Mouse (Mus musculus): ENCODE measurements around the gene Cwf19l1. TPM values are rescaled to one million over a fixed set of nuclear protein-coding genes. Genes with fewer than 3 reads are reported as not detected.

Cwf19l1 gene
- 40.4 and 40.7 TPM in 2 replicates for polyA plus RNA-seq (2014; fragmentation: Nextera tagmentation; extraction: Ambion mirVana)

GRCm38 (mm10) chr19:44135072-44135959, at the start of gene Cwf19l1:
TSS of gene Cwf19l1 (minus strand) at chr19:44135876.
- DNase-seq (ENCODE audit: low spot score) (peak; percentile 95), ATAC-seq (ENCODE audit: insufficient number of reproducible peaks, low FRiP score, low TSS enrichment, low read depth) (peak; percentile 68)
- Histone ChIP-seq H3K27me3 (ENCODE audit: control insufficient read depth, insufficient read depth, low read length) (no peaks in the 10 kb centered on the region), H3K4me1 (ENCODE audit: control insufficient read depth, insufficient read depth, low read length) (0 out of 2 replicates have a peak, but pooled peaks cover 2% of the 10 kb centered on the region), H3K9me3 (ENCODE audit: control insufficient read depth, low read length) (no peaks in the 10 kb centered on the region), H3K4me3 (ENCODE audit: low read depth, low read length) (peak within 1 kb of the TSS; percentile 64), H3K9ac (ENCODE audit: low read length) (peak within 1 kb of the TSS; percentile 78), H3K36me3 (ENCODE audit: control insufficient read depth, insufficient read depth, low read length) (0 out of 2 replicates have a peak, but pooled peaks cover 2% of the 10 kb centered on the region), H3K27ac (replicated peaks; ENCODE audit: low read depth, low read length) (peak within 1 kb of the TSS; percentile 93), H3K4me2 (ENCODE audit: low read depth, severe bottlenecking) (peak within 1 kb of the TSS; percentile 64)
- WGBS: under 1% methylated on average over 45 of the region's 45 CpGs

GRCm38 (mm10) chr19:44183968-44184367, 48.3 kb upstream of the Cwf19l1 start:
- Histone ChIP-seq H3K27ac (replicated peaks; ENCODE audit: low read depth, low read length) (no peak overlapping the region), H3K4me1 (ENCODE audit: control insufficient read depth, insufficient read depth, low read length) (no peaks in the 10 kb centered on the region), H3K36me3 (ENCODE audit: control insufficient read depth, insufficient read depth, low read length) (no peaks in the 10 kb centered on the region), H3K9me3 (ENCODE audit: control insufficient read depth, low read length) (no peaks in the 10 kb centered on the region), H3K4me2 (ENCODE audit: low read depth, severe bottlenecking) (no peak overlapping the region), H3K4me3 (ENCODE audit: low read depth, low read length) (no peak overlapping the region), H3K9ac (ENCODE audit: low read length) (no peak overlapping the region), H3K27me3 (ENCODE audit: control insufficient read depth, insufficient read depth, low read length) (no peaks in the 10 kb centered on the region)
- WGBS: 68% methylated on average over 3 of the region's 3 CpGs
- ATAC-seq (ENCODE audit: insufficient number of reproducible peaks, low FRiP score, low TSS enrichment, low read depth) (no peak), DNase-seq (ENCODE audit: low spot score) (no peak)

- DNase-seq (ENCODE audit: low spot score) (no peak), ATAC-seq (ENCODE audit: insufficient number of reproducible peaks, low FRiP score, low TSS enrichment, low read depth) (no peak)
- no peak overlapping the region for H3K4me2 ChIP-seq (ENCODE audit: low read depth, severe bottlenecking)
- no peaks in the 10 kb centered on the region for H3K4me1 ChIP-seq (ENCODE audit: control insufficient read depth, insufficient read depth, low read length)
- no peaks in the 10 kb centered on the region for H3K9me3 ChIP-seq (ENCODE audit: control insufficient read depth, low read length)
- H3K4me3 ChIP-seq (ENCODE audit: low read depth, low read length): no peak overlapping the region
- 75% methylated on average over 1 of the region's 1 CpGs for WGBS
- H3K36me3 ChIP-seq (ENCODE audit: control insufficient read depth, insufficient read depth, low read length): no peaks in the 10 kb centered on the region
- no peak overlapping the region for H3K27ac ChIP-seq (replicated peaks; ENCODE audit: low read depth, low read length)
- H3K9ac ChIP-seq (ENCODE audit: low read length): no peak overlapping the region
- H3K27me3 ChIP-seq (ENCODE audit: control insufficient read depth, insufficient read depth, low read length): no peaks in the 10 kb centered on the region
Measured at GRCm38 (mm10) chr19:44180502-44180901, 44.8 kb upstream of the Cwf19l1 start.

GRCm38 (mm10) chr19:44176741-44177140, 41.1 kb upstream of the Cwf19l1 start:
- Histone ChIP-seq H3K27me3 (ENCODE audit: control insufficient read depth, insufficient read depth, low read length) (no peaks in the 10 kb centered on the region), H3K9ac (ENCODE audit: low read length) (no peak overlapping the region), H3K9me3 (ENCODE audit: control insufficient read depth, low read length) (no peaks in the 10 kb centered on the region), H3K4me2 (ENCODE audit: low read depth, severe bottlenecking) (no peak overlapping the region), H3K4me1 (ENCODE audit: control insufficient read depth, insufficient read depth, low read length) (no peaks in the 10 kb centered on the region), H3K27ac (replicated peaks; ENCODE audit: low read depth, low read length) (no peak overlapping the region), H3K4me3 (ENCODE audit: low read depth, low read length) (no peak overlapping the region), H3K36me3 (ENCODE audit: control insufficient read depth, insufficient read depth, low read length) (no peaks in the 10 kb centered on the region)
- ATAC-seq (ENCODE audit: insufficient number of reproducible peaks, low FRiP score, low TSS enrichment, low read depth): no peak
- no peak for DNase-seq (ENCODE audit: low spot score)
- 92% methylated on average over 3 of the region's 3 CpGs for WGBS

GRCm38 (mm10) chr19:44174835-44175234, 39.2 kb upstream of the Cwf19l1 start:
- Histone ChIP-seq H3K27me3 (ENCODE audit: control insufficient read depth, insufficient read depth, low read length) (no peaks in the 10 kb centered on the region), H3K9me3 (ENCODE audit: control insufficient read depth, low read length) (no peaks in the 10 kb centered on the region), H3K4me2 (ENCODE audit: low read depth, severe bottlenecking) (no peak overlapping the region), H3K4me3 (ENCODE audit: low read depth, low read length) (no peak overlapping the region), H3K27ac (replicated peaks; ENCODE audit: low read depth, low read length) (no peak overlapping the region), H3K9ac (ENCODE audit: low read length) (no peak overlapping the region), H3K4me1 (ENCODE audit: control insufficient read depth, insufficient read depth, low read length) (no peaks in the 10 kb centered on the region), H3K36me3 (ENCODE audit: control insufficient read depth, insufficient read depth, low read length) (no peaks in the 10 kb centered on the region)
- no peak for DNase-seq (ENCODE audit: low spot score)
- 67% methylated on average over 8 of the region's 8 CpGs for WGBS
- ATAC-seq (ENCODE audit: insufficient number of reproducible peaks, low FRiP score, low TSS enrichment, low read depth): no peak

GRCm38 (mm10) chr19:44161515-44161914, 25.8 kb upstream of the Cwf19l1 start:
- no peak for ATAC-seq (ENCODE audit: insufficient number of reproducible peaks, low FRiP score, low TSS enrichment, low read depth)
- WGBS: 17% methylated on average over 3 of the region's 3 CpGs
- no peak overlapping the region for H3K4me3 ChIP-seq (ENCODE audit: low read depth, low read length)
- H3K9ac ChIP-seq (ENCODE audit: low read length): no peak overlapping the region
- H3K27me3 ChIP-seq (ENCODE audit: control insufficient read depth, insufficient read depth, low read length): no peaks in the 10 kb centered on the region
- H3K36me3 ChIP-seq (ENCODE audit: control insufficient read depth, insufficient read depth, low read length): no peaks in the 10 kb centered on the region
- H3K27ac ChIP-seq (replicated peaks; ENCODE audit: low read depth, low read length): no peak overlapping the region
- no peaks in the 10 kb centered on the region for H3K4me1 ChIP-seq (ENCODE audit: control insufficient read depth, insufficient read depth, low read length)
- DNase-seq (ENCODE audit: low spot score): no peak
- no peaks in the 10 kb centered on the region for H3K9me3 ChIP-seq (ENCODE audit: control insufficient read depth, low read length)
- no peak overlapping the region for H3K4me2 ChIP-seq (ENCODE audit: low read depth, severe bottlenecking)

- DNase-seq (ENCODE audit: low spot score) (no peak), ATAC-seq (ENCODE audit: insufficient number of reproducible peaks, low FRiP score, low TSS enrichment, low read depth) (no peak)
- 87% methylated on average over 3 of the region's 3 CpGs for WGBS
- H3K4me1 ChIP-seq (ENCODE audit: control insufficient read depth, insufficient read depth, low read length): no peaks in the 10 kb centered on the region
- H3K4me2 ChIP-seq (ENCODE audit: low read depth, severe bottlenecking): no peak overlapping the region
- H3K36me3 ChIP-seq (ENCODE audit: control insufficient read depth, insufficient read depth, low read length): no peaks in the 10 kb centered on the region
- H3K9ac ChIP-seq (ENCODE audit: low read length): no peak overlapping the region
- H3K27ac ChIP-seq (replicated peaks; ENCODE audit: low read depth, low read length): no peak overlapping the region
- no peak overlapping the region for H3K4me3 ChIP-seq (ENCODE audit: low read depth, low read length)
- no peaks in the 10 kb centered on the region for H3K9me3 ChIP-seq (ENCODE audit: control insufficient read depth, low read length)
- H3K27me3 ChIP-seq (ENCODE audit: control insufficient read depth, insufficient read depth, low read length): no peaks in the 10 kb centered on the region
Measured at GRCm38 (mm10) chr19:44159386-44159785, 23.7 kb upstream of the Cwf19l1 start.

- no peak overlapping the region for H3K4me2 ChIP-seq (ENCODE audit: low read depth, severe bottlenecking)
- no peak for ATAC-seq (ENCODE audit: insufficient number of reproducible peaks, low FRiP score, low TSS enrichment, low read depth)
- no peak overlapping the region for H3K9ac ChIP-seq (ENCODE audit: low read length)
- H3K27me3 ChIP-seq (ENCODE audit: control insufficient read depth, insufficient read depth, low read length): no peaks in the 10 kb centered on the region
- H3K27ac ChIP-seq (replicated peaks; ENCODE audit: low read depth, low read length): no peak overlapping the region
- no peaks in the 10 kb centered on the region for H3K9me3 ChIP-seq (ENCODE audit: control insufficient read depth, low read length)
- H3K4me1 ChIP-seq (ENCODE audit: control insufficient read depth, insufficient read depth, low read length): no peaks in the 10 kb centered on the region
- DNase-seq (ENCODE audit: low spot score): no peak
- WGBS: 92% methylated on average over 10 of the region's 10 CpGs
- no peaks in the 10 kb centered on the region for H3K36me3 ChIP-seq (ENCODE audit: control insufficient read depth, insufficient read depth, low read length)
- H3K4me3 ChIP-seq (ENCODE audit: low read depth, low read length): no peak overlapping the region
Measured at GRCm38 (mm10) chr19:44157005-44157404, 21.3 kb upstream of the Cwf19l1 start.
